Mouse (Mus musculus) bone marrow, adult 2 months (tissue): Measurements from ENCODE around the gene Senp3.

Experiments used
- CTCF ChIP-seq: fragments of 200-500 bp; IDR thresholded peaks from 2 replicates; pipeline ENCODE4 v1.5.1; 2011; ENCODE audit warnings: low read length, control low read depth; ENCODE audit not compliant: control insufficient read depth, insufficient read depth
- POLR2A ChIP-seq: fragments of 200-500 bp; IDR thresholded peaks from 2 replicates; pipeline ENCODE4 v1.6.1; 2011; ENCODE audit warnings: low read depth, mild to moderate bottlenecking, control low read depth, low read length, borderline replicate concordance; ENCODE audit not compliant: control insufficient read depth

GRCm38 (mm10) chr11:69682840-69683533, 1.1 kb upstream of the Senp3 start:
- TF ChIP-seq CTCF: peak; percentile 94
- TF ChIP-seq POLR2A: no peak
